Mouse (Mus musculus): ENCODE data around the gene Hoxc13. TPM values are rescaled to one million over a fixed set of nuclear protein-coding genes. Genes with fewer than 3 reads are reported as not detected.

The Hoxc13 gene
- polyA plus RNA-seq, 1 experiment from 2014 or later: not detected

GRCm38 (mm10) chr15:102955833-102956640, 35.1 kb downstream of the Hoxc13 start:
- Histone ChIP-seq H3K36me3 (ENCODE audit: control insufficient read depth, insufficient read depth, low read length) (no peaks in the 10 kb centered on the region), H3K4me3 (ENCODE audit: low read depth, low read length) (no peak overlapping the region), H3K27me3 (ENCODE audit: control insufficient read depth, insufficient read depth, low read length) (peaks cover 94% of the 10 kb centered on the region), H3K27ac (ENCODE audit: low read depth, low read length) (no peak overlapping the region), H3K4me1 (ENCODE audit: control insufficient read depth, insufficient read depth, low read length) (peaks cover 3% of the 10 kb centered on the region; the same call in 1 of the 2 replicates), H3K4me2 (no peak overlapping the region; the same call in 1 of the 2 replicates), H3K9me3 (replicated peaks; ENCODE audit: control insufficient read depth, low read length) (no peaks in the 10 kb centered on the region), H3K9ac (ENCODE audit: low read depth, low read length) (no peak overlapping the region)
- under 1% methylated on average over 36 of the region's 40 CpGs for WGBS (ENCODE audit: insufficient replicate concordance)
- ATAC-seq (replicated peaks; ENCODE audit: insufficient number of reproducible peaks, low FRiP score, low TSS enrichment): no peak

- H3K27ac ChIP-seq (ENCODE audit: low read depth, low read length): no peak overlapping the region
- peaks cover 95% of the 10 kb centered on the region for H3K27me3 ChIP-seq (ENCODE audit: control insufficient read depth, insufficient read depth, low read length)
- H3K9ac ChIP-seq (ENCODE audit: low read depth, low read length): no peak overlapping the region
- H3K9me3 ChIP-seq (replicated peaks; ENCODE audit: control insufficient read depth, low read length): no peaks in the 10 kb centered on the region
- no peak for ATAC-seq (replicated peaks; ENCODE audit: insufficient number of reproducible peaks, low FRiP score, low TSS enrichment)
- peaks cover 3% of the 10 kb centered on the region; the same call in 1 of the 2 replicates for H3K4me1 ChIP-seq (ENCODE audit: control insufficient read depth, insufficient read depth, low read length)
- H3K36me3 ChIP-seq (ENCODE audit: control insufficient read depth, insufficient read depth, low read length): no peaks in the 10 kb centered on the region
- H3K4me3 ChIP-seq (ENCODE audit: low read depth, low read length): no peak overlapping the region
- WGBS (ENCODE audit: insufficient replicate concordance): 0% methylated on average over 12 of the region's 12 CpGs
- no peak overlapping the region for H3K4me2 ChIP-seq
These were observed 36.0 kb downstream of the Hoxc13 start for GRCm38 (mm10) chr15:102956906-102957305.

GRCm38 (mm10) chr15:102959663-102960191, 38.8 kb downstream of the Hoxc13 start:
- peaks cover 3% of the 10 kb centered on the region; the same call in 1 of the 2 replicates for H3K4me1 ChIP-seq (ENCODE audit: control insufficient read depth, insufficient read depth, low read length)
- 3% methylated on average over 13 of the region's 13 CpGs for WGBS (ENCODE audit: insufficient replicate concordance)
- no peak overlapping the region for H3K4me3 ChIP-seq (ENCODE audit: low read depth, low read length)
- no peak overlapping the region for H3K27ac ChIP-seq (ENCODE audit: low read depth, low read length)
- peaks cover 94% of the 10 kb centered on the region for H3K27me3 ChIP-seq (ENCODE audit: control insufficient read depth, insufficient read depth, low read length)
- no peak overlapping the region for H3K4me2 ChIP-seq
- no peaks in the 10 kb centered on the region for H3K36me3 ChIP-seq (ENCODE audit: control insufficient read depth, insufficient read depth, low read length)
- H3K9me3 ChIP-seq (replicated peaks; ENCODE audit: control insufficient read depth, low read length): no peaks in the 10 kb centered on the region
- H3K9ac ChIP-seq (ENCODE audit: low read depth, low read length): no peak overlapping the region
- no peak for ATAC-seq (replicated peaks; ENCODE audit: insufficient number of reproducible peaks, low FRiP score, low TSS enrichment)

- H3K4me1 ChIP-seq (ENCODE audit: control insufficient read depth, insufficient read depth, low read length): 0 out of 2 replicates have a peak, but pooled peaks cover under 1% of the 10 kb centered on the region
- no peaks in the 10 kb centered on the region for H3K9me3 ChIP-seq (replicated peaks; ENCODE audit: control insufficient read depth, low read length)
- H3K4me2 ChIP-seq: no peak overlapping the region
- no peak overlapping the region for H3K9ac ChIP-seq (ENCODE audit: low read depth, low read length)
- 2% methylated on average over 6 of the region's 6 CpGs for WGBS (ENCODE audit: insufficient replicate concordance)
- no peak overlapping the region for H3K4me3 ChIP-seq (ENCODE audit: low read depth, low read length)
- no peaks in the 10 kb centered on the region for H3K36me3 ChIP-seq (ENCODE audit: control insufficient read depth, insufficient read depth, low read length)
- no peak overlapping the region for H3K27ac ChIP-seq (ENCODE audit: low read depth, low read length)
- H3K27me3 ChIP-seq (ENCODE audit: control insufficient read depth, insufficient read depth, low read length): peaks cover 94% of the 10 kb centered on the region
- ATAC-seq (replicated peaks; ENCODE audit: insufficient number of reproducible peaks, low FRiP score, low TSS enrichment): no peak
These were observed 40.8 kb downstream of the Hoxc13 start for GRCm38 (mm10) chr15:102961728-102962127.

- H3K9ac ChIP-seq (ENCODE audit: low read depth, low read length): no peak overlapping the region
- H3K36me3 ChIP-seq (ENCODE audit: control insufficient read depth, insufficient read depth, low read length): no peaks in the 10 kb centered on the region
- H3K27me3 ChIP-seq (ENCODE audit: control insufficient read depth, insufficient read depth, low read length): peaks cover 94% of the 10 kb centered on the region
- H3K9me3 ChIP-seq (replicated peaks; ENCODE audit: control insufficient read depth, low read length): no peaks in the 10 kb centered on the region
- WGBS (ENCODE audit: insufficient replicate concordance): 1% methylated on average over 13 of the region's 13 CpGs
- no peak overlapping the region for H3K4me2 ChIP-seq
- H3K4me3 ChIP-seq (ENCODE audit: low read depth, low read length): no peak overlapping the region
- H3K27ac ChIP-seq (ENCODE audit: low read depth, low read length): no peak overlapping the region
- 0 out of 2 replicates have a peak, but pooled peaks cover 2% of the 10 kb centered on the region for H3K4me1 ChIP-seq (ENCODE audit: control insufficient read depth, insufficient read depth, low read length)
- no peak for ATAC-seq (replicated peaks; ENCODE audit: insufficient number of reproducible peaks, low FRiP score, low TSS enrichment)
These were observed 41.6 kb downstream of the Hoxc13 start for GRCm38 (mm10) chr15:102962492-102962891.

- Histone ChIP-seq H3K4me2 (no peak overlapping the region), H3K4me1 (ENCODE audit: control insufficient read depth, insufficient read depth, low read length) (0 out of 2 replicates have a peak, but pooled peaks cover 2% of the 10 kb centered on the region), H3K27ac (ENCODE audit: low read depth, low read length) (no peak overlapping the region), H3K4me3 (ENCODE audit: low read depth, low read length) (no peak overlapping the region), H3K36me3 (ENCODE audit: control insufficient read depth, insufficient read depth, low read length) (no peaks in the 10 kb centered on the region), H3K9me3 (replicated peaks; ENCODE audit: control insufficient read depth, low read length) (no peaks in the 10 kb centered on the region), H3K9ac (ENCODE audit: low read depth, low read length) (no peak overlapping the region), H3K27me3 (ENCODE audit: control insufficient read depth, insufficient read depth, low read length) (peaks cover 93% of the 10 kb centered on the region)
- ATAC-seq (replicated peaks; ENCODE audit: insufficient number of reproducible peaks, low FRiP score, low TSS enrichment): no peak
- 3% methylated on average over 8 of the region's 8 CpGs for WGBS (ENCODE audit: insufficient replicate concordance)
These were observed 42.4 kb downstream of the Hoxc13 start for GRCm38 (mm10) chr15:102963259-102963658.

GRCm38 (mm10) chr15:102963671-102964640, 43.1 kb downstream of the Hoxc13 start:
- Histone ChIP-seq H3K27me3 (ENCODE audit: control insufficient read depth, insufficient read depth, low read length) (peaks cover 93% of the 10 kb centered on the region), H3K36me3 (ENCODE audit: control insufficient read depth, insufficient read depth, low read length) (no peaks in the 10 kb centered on the region), H3K4me2 (no peak overlapping the region), H3K27ac (ENCODE audit: low read depth, low read length) (no peak overlapping the region), H3K4me3 (ENCODE audit: low read depth, low read length) (no peak overlapping the region), H3K4me1 (ENCODE audit: control insufficient read depth, insufficient read depth, low read length) (0 out of 2 replicates have a peak, but pooled peaks cover 2% of the 10 kb centered on the region), H3K9me3 (replicated peaks; ENCODE audit: control insufficient read depth, low read length) (no peaks in the 10 kb centered on the region), H3K9ac (ENCODE audit: low read depth, low read length) (no peak overlapping the region)
- WGBS (ENCODE audit: insufficient replicate concordance): 1% methylated on average over 28 of the region's 28 CpGs
- no peak for ATAC-seq (replicated peaks; ENCODE audit: insufficient number of reproducible peaks, low FRiP score, low TSS enrichment)
